Mouse (Mus musculus): ENCODE results near the gene Crk. TPM values are rescaled to one million over a fixed set of nuclear protein-coding genes. Genes with fewer than 3 reads are reported as not detected.
"Not testable (repeated sequence)": the region's sequence is repeated elsewhere in the genome, so short reads cannot be mapped to it uniquely, and the experiment has no call there.

Gene Crk
- total and polyA plus RNA-seq, 2 experiments from 2014 or later = 75.0 to 79.5 TPM

DNA sequence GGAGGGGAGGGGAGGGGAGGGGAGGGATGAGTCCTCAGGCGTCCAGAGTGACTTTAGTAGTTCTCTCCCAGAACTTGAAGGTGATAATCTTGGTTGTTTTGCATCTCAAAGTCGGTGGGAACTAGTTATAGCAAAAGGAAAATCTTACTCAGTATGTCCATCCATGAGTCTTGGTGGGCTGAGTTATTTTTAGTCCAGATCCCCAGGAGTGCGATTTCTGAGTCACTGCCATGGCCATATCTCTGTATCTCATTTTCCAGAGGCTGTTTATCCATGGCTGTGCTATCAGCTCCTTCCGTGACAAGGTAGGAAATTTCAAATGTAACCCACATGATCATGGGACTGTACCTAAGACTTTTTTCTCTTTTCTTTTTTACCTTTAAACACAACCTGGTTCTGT, 43.3 kb downstream of the Crk start:
- H3K4me3 ChIP-seq (ENCODE audit: low read depth, low read length) = no peak overlapping the region
- H3K36me3 ChIP-seq (ENCODE audit: insufficient read depth, low read length) = no peaks in the 10 kb centered on the region
- no peak for TF ChIP-seq CTCF (IDR thresholded peaks at IDR 0.05)
- no peak overlapping the region for H3K4me2 ChIP-seq (ENCODE audit: low read depth, low read length, poor library complexity, severe bottlenecking)
- H3K27ac ChIP-seq (ENCODE audit: low read depth, low read length) = no peak overlapping the region
- ATAC-seq (ENCODE audit: low FRiP score) (no peak), DNase-seq (ENCODE audit: low spot score) (no peak)
- no peaks in the 10 kb centered on the region for H3K9me3 ChIP-seq (ENCODE audit: low read length)
- WGBS = 67% methylated on average over 4 of the region's 4 CpGs
- H3K4me1 ChIP-seq (ENCODE audit: insufficient read depth, low read length) = no peaks in the 10 kb centered on the region
- H3K9ac ChIP-seq (replicated peaks; ENCODE audit: low read length, poor library complexity, severe bottlenecking) = no peak overlapping the region
- no peaks in the 10 kb centered on the region for H3K27me3 ChIP-seq (ENCODE audit: insufficient read depth, low read length)

DNA sequence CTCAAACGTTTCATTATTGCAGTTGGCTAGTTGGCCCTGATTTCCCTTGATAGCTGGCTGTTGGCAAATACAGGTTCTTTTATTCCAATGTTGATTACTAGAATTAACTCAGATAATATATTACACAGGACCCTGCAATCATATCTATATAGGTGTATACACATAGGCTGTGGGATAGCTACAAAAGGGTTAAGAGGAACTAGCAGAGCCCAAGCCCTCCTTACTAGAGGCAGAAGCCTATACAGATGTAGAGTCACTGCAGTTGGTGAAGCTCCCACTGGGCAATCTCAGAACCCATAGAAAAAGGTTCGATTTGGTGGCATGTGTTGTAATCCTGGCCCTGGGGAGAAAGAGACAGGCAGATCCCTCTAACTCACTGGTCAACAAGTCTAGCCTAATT, 48.1 kb downstream of the Crk start:
- no peak for DNase-seq (ENCODE audit: low spot score)
- H3K4me1 ChIP-seq (ENCODE audit: insufficient read depth, low read length) = peaks cover 3% of the 10 kb centered on the region; the same call in 1 of the 2 replicates
- no peak for ATAC-seq (ENCODE audit: low FRiP score)
- H3K9ac ChIP-seq (replicated peaks; ENCODE audit: low read length, poor library complexity, severe bottlenecking) = no peak overlapping the region
- no peaks in the 10 kb centered on the region for H3K36me3 ChIP-seq (ENCODE audit: insufficient read depth, low read length)
- no peaks in the 10 kb centered on the region for H3K27me3 ChIP-seq (ENCODE audit: insufficient read depth, low read length)
- 68% methylated on average over 2 of the region's 2 CpGs for WGBS
- H3K27ac ChIP-seq (ENCODE audit: low read depth, low read length) = no peak overlapping the region
- H3K4me2 ChIP-seq (ENCODE audit: low read depth, low read length, poor library complexity, severe bottlenecking) = no peak overlapping the region
- no peak overlapping the region for H3K4me3 ChIP-seq (ENCODE audit: low read depth, low read length)
- no peak for TF ChIP-seq CTCF (IDR thresholded peaks at IDR 0.05)
- no peaks in the 10 kb centered on the region for H3K9me3 ChIP-seq (ENCODE audit: low read length)

DNA sequence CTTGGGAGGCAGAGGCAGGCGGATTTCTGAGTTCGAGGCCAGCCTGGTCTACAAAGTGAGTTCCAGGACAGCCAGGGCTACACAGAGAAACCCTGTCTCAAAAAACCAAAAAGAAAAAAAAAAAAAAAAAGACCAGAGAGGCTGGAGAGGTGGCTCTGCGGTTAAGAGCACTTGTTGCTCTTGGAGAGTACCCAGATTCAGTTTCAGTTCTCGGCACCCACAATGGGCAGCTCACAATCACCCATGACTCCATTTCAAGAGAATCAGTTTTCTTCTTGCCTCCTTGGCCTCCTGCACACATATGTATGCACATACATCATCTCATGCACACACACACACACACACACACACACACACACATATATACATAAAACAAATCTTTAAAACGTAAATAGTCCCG, 48.6 kb downstream of the Crk start:
- not testable (repeated sequence) for H3K36me3 ChIP-seq (ENCODE audit: insufficient read depth, low read length); H3K4me3 ChIP-seq (ENCODE audit: low read depth, low read length); ATAC-seq (ENCODE audit: low FRiP score); H3K9me3 ChIP-seq (ENCODE audit: low read length); H3K4me2 ChIP-seq (ENCODE audit: low read depth, low read length, poor library complexity, severe bottlenecking); H3K27ac ChIP-seq (ENCODE audit: low read depth, low read length); H3K9ac ChIP-seq (replicated peaks; ENCODE audit: low read length, poor library complexity, severe bottlenecking); H3K27me3 ChIP-seq (ENCODE audit: insufficient read depth, low read length); DNase-seq (ENCODE audit: low spot score); H3K4me1 ChIP-seq (ENCODE audit: insufficient read depth, low read length)
- 93% methylated on average over 6 of the region's 6 CpGs for WGBS

- ATAC-seq (ENCODE audit: low FRiP score) (peak; percentile 93), DNase-seq (ENCODE audit: low spot score) (peak; percentile 94)
- Histone ChIP-seq H3K4me1 (ENCODE audit: insufficient read depth, low read length) (peaks cover 12% of the 10 kb centered on the region; the same call in 1 of the 2 replicates), H3K27me3 (ENCODE audit: insufficient read depth, low read length) (no peaks in the 10 kb centered on the region), H3K4me3 (ENCODE audit: low read depth, low read length) (peak within 1 kb of the TSS; percentile 85), H3K4me2 (ENCODE audit: low read depth, low read length, poor library complexity, severe bottlenecking) (peak within 1 kb of the TSS; percentile 73), H3K36me3 (ENCODE audit: insufficient read depth, low read length) (no peaks in the 10 kb centered on the region), H3K9ac (replicated peaks; ENCODE audit: low read length, poor library complexity, severe bottlenecking) (peak within 1 kb of the TSS; percentile 98), H3K9me3 (ENCODE audit: low read length) (no peaks in the 10 kb centered on the region), H3K27ac (ENCODE audit: low read depth, low read length) (peak within 1 kb of the TSS; percentile 100)
- WGBS = under 1% methylated on average over 74 of the region's 76 CpGs
- TF ChIP-seq CTCF (IDR thresholded peaks at IDR 0.05) = no peak
Observed at GRCm38 (mm10) chr11:75732434-75733226, 53.6 kb downstream of the Crk start, which contains the start of gene Ywhae. Gene Ywhae (plus strand): TSS chr11:75732869.

DNA sequence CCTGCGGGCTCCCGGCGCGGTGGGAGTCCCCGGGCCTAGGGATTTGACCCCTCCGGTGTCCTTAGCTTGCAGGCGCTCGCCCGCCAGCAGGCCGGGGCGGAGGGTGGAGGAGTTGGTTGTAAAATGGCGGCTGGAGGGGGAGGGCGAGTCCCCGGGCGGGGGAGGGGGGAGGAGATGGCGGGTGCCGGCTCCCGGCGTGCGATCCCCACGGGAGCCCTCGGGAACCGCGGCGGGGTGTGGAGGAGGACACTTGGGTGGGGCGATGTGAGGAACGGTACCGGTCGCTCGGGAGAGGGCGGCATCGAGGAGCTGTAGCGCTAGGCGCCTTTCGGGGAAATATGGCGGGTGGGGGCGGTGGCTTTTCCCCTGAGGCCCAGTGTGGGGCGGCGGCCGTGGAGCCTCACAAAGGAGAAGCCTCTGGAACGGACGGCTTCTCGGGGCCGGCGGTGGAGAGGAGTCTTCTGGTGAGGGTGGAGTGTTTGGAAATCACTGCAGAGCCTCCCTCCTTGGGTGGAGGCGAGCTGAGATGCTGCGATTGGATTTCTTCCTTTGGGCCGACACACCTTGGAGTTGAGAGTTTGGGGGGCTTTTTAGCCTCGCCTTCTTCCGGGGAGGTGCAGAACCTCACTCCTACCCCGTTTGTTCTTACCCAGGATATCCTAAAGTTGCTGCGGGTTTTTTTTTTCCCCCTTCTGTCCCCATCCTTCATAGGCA, 54.3 kb downstream of the Crk start:
- Histone ChIP-seq H3K9me3 (ENCODE audit: low read length) (no peaks in the 10 kb centered on the region), H3K4me3 (ENCODE audit: low read depth, low read length) (peak overlapping the region; percentile 85), H3K36me3 (ENCODE audit: insufficient read depth, low read length) (no peaks in the 10 kb centered on the region), H3K27me3 (ENCODE audit: insufficient read depth, low read length) (no peaks in the 10 kb centered on the region), H3K4me2 (ENCODE audit: low read depth, low read length, poor library complexity, severe bottlenecking) (peak overlapping the region; percentile 73), H3K9ac (replicated peaks; ENCODE audit: low read length, poor library complexity, severe bottlenecking) (peak overlapping the region; percentile 98), H3K4me1 (ENCODE audit: insufficient read depth, low read length) (peaks cover 12% of the 10 kb centered on the region; the same call in 1 of the 2 replicates), H3K27ac (ENCODE audit: low read depth, low read length) (peak overlapping the region; percentile 100)
- DNase-seq (ENCODE audit: low spot score) (peak; percentile 53), ATAC-seq (ENCODE audit: low FRiP score) (peak; percentile 72)
- under 1% methylated on average over 45 of the region's 52 CpGs for WGBS
- TF ChIP-seq CTCF (IDR thresholded peaks at IDR 0.05) = peak; percentile 9; the same call in 1 of the 2 replicates
